Mouse (Mus musculus) right cerebral cortex, adult 18-20 months (tissue): ENCODE results near the gene Kbtbd6.
"Not testable (repeated sequence)": the region's sequence is repeated elsewhere in the genome, so short reads cannot be mapped to it uniquely, and the experiment has no call there.

Experiments
- DNase-seq: peaks from one replicate; pipeline ENCODE4 v3.0.0; 2022; ENCODE audit warnings: mixed read lengths

Gene Kbtbd6

DNA sequence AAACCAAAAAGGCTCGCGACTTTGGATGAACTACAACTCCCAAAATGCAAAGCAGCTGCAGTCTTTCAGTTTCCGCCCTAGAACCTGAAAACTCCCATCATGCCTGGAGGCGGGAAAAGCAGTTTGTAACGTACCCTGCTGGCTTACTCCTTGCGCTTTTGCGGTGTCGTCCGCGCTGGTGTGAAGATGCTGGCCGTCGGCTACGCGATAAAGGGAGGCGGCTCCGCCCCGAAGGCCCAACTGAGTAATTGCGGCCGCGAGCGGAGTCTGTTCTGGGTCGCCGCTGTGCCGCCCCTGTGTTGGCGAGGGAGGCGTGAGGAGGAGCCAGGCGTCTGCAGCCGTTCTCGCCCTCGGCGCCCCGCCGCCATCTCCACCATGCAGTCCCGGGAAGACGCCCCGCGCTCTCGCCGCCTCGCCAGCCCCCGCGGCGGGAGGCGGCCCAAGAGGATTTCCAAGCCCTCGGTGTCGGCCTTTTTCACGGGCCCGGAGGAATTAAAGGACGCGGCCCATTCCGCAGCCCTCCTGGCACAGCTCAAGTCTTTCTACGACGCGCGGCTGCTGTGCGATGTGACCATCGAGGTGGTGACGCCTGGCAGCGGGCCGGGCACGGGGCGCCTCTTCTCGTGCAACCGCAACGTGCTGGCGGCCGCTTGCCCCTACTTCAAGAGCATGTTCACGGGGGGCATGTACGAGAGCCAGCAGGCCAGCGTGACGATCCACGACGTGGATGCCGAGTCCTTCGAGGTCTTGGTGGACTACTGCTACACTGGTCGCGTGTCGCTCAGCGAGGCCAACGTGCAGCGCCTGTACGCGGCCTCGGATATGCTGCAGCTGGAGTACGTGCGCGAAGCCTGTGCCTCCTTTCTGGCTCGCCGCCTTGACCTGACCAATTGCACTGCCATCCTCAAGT, at the start of gene Kbtbd6:
Gene Kbtbd6 (plus strand): TSS at position 155 of the 910 bp plus-strand sequence.
- peak; percentile 82 for DNase-seq

DNA sequence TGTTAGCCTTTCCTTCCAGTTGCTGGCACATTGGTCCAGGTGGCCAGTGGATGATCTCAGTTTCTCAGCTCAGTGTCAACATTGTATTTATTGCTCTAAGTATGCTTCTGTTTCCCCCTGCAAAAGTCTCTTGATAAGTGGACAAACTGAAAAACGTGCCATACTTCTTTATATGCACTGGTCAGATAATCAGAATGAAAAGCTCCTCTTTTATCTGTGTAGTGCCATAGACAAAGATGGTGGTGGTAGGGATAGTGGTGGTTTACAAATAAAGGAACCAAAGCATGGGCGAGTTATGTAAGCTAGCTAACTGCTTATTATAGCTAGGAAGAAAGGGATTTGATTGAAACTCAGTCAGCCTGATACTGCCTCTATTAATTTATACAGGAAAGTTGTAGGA, 44.0 kb upstream of the Kbtbd6 start:
- no peak for DNase-seq

DNA sequence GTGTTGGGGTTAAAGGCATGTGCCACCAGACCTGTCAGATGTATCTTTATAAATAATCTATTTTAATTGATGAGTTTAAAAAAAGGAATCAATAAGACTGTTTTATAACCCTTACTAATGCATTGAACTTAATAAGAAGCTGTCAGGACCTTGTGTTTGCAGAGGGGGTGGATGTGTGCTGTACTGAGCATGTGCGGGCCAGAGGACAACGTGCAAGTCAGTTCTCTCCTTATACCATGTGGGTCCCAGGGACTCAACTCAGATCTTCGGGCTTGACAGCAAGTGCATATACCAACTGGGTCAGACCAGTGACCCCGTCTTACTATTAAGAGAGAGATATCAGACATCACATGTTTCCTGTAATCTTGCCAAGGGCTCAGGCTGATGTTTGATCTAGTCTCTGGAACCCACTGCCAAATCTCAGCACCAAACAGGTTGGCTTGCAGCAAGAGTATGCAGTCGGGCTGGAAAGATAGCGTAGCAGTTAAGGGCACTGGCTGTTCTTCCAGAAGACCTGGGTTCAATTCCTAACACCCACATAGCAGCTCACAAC, 42.3 kb upstream of the Kbtbd6 start:
- DNase-seq, result no peak

DNA sequence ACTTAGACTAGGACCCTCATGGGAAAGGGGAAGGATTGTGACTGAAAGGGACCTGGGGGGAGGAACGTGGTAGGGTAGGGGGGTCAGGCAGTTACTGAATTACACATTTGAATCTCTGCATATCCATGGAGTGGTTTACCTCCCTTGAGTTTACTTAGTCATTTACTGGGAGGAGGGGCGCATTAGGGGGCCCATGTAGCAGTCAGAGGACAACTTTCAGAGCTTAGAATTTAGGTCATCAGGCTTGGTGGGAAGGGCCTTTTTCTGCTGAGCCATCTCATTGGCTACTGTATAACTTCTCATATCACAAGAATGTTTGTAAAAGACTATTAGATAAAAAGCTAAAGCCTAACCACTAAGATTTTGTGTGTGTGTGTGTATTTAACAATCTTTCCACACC, 41.0 kb upstream of the Kbtbd6 start:
- no peak for DNase-seq

DNA sequence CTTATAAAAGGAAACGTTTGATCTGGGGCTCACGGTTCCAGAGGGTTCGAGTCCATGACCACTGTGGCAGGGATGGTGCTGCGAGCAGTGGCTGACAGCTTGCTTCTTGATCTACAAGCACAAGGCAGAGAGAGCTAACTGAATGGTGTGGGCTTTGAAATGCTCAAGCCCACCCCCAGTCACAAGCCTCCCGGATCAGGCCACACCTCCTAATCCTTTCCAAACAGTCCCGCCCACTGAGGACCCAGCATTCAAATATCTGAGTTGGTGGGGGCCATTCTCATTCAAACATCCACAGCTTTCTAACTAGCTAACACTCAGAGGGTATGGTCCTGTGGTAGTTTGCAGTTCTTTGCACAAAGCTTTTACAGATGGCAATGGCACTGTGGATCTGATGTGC, 38.5 kb upstream of the Kbtbd6 start:
- no peak for DNase-seq

DNA sequence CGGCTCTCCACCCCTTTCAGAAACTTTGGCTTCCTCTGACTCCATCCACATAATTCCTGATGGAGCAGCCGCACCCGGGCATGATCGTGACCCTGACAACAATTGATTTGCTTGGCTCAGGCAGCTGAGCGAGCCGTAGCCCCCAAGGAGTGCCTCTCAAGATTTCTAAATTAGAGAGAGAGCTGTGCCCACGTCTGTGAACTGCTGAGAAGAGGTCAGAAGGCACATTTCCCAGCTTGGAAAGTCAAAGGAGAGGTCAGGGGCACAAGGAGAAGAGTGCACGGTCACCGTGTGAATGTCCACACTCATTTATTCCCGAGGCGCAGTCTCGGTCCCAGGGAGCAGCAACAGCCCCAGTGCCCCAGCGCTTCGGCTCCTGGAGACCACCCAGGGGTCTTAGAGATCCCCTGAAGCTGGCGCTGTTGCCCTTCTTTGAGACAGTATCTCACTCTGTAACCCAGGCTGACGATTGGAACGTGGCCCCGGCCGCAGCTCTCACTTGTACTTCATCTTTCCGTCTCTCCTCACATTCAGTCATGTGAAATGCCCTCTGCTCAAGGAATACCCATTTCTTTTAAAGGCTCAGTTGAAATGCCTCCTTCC, 31.5 kb upstream of the Kbtbd6 start:
- DNase-seq, result no peak

DNA sequence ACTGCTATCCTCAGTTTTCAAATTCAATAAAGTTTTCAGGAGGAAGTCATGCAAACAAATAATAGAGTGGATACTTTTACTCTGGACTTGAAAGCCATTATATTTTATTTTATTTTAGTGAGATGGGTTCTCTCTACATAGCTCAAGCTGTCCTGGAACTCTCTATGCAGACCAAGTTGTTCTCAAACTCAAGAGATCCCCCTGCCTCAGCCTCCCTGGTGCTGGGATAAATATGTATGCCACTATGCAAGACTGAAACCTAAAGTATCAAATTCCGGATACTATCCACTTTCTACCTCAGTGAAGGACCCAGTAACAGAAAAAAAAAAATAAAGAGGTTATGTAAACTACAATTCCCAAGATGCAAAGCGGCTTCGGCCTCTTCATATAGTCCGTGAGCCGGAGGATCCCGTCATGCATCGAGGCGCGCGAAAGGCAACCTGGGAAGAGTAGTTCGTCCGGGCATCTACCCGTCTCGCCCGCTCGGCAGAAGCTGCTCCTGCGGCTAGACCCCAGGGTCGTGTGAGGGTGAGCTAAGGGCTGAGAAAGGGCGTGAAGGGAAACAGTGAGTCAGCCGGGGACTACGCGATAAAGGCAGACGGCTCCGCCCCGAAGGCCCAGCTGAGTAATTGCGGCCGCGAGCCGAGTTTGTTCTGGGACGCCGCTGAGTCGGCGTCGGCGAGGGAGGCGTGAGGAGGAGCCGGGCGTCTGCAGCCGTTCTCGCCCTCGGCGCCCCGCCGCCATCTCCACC, 25.5 kb upstream of the Kbtbd6 start, which contains the start of gene Kbtbd7:
Gene Kbtbd7 (plus strand): TSS at position 533 of the 751 bp plus-strand sequence.
- DNase-seq, result peak; percentile 95

DNA sequence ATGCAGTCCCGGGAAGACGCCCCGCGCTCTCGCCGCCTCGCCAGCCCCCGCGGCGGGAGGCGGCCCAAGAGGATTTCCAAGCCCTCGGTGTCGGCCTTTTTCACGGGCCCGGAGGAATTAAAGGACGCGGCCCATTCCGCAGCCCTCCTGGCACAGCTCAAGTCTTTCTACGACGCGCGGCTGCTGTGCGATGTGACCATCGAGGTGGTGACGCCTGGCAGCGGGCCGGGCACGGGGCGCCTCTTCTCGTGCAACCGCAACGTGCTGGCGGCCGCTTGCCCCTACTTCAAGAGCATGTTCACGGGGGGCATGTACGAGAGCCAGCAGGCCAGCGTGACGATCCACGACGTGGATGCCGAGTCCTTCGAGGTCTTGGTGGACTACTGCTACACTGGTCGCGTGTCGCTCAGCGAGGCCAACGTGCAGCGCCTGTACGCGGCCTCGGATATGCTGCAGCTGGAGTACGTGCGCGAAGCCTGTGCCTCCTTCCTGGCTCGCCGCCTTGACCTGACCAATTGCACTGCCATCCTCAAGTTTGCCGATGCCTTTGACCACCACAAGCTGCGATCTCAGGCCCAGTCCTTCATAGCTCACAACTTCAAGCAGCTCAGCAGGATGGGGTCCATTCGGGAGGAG, 24.8 kb upstream of the Kbtbd6 start:
- DNase-seq, result not testable (repeated sequence)

DNA sequence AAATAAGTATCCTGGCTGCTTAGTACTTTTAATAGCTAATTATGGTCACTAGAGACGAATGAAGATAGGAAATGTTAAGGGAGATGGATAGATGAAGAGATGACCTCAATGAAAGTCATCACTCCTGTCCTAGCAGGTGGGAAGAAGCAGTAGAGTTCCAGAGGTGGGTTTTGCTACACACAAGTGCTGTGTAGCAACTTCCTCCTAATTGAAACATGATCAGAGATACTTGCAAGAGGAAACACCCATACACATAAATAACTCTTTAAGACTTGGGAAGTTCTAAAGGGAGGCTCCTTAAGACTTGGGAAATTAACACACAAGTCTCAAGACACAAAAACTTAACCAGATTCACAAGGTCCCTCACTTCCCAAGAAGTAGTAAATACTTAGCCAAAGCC, 17.6 kb upstream of the Kbtbd6 start:
- DNase-seq, result no peak

DNA sequence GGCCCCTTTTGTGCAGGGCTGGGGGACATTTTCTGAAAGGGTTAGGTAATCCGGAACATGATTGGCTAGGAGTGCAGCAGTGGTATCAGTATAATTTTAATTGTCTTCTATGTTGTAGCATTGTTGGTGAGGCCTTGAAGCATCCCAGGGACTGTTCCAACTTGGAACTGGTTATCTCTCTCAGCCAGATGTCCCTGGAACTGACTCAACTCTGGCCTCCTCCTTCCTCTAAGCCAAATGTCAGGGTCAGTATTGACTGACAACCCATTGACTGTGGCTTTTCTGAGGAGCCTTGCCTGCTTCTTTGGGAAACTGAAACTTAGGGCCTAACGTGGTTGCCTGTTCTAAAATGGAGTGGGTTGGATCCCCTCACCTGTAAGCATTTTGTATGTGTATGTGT, 11.0 kb upstream of the Kbtbd6 start:
- DNase-seq, result no peak

DNA sequence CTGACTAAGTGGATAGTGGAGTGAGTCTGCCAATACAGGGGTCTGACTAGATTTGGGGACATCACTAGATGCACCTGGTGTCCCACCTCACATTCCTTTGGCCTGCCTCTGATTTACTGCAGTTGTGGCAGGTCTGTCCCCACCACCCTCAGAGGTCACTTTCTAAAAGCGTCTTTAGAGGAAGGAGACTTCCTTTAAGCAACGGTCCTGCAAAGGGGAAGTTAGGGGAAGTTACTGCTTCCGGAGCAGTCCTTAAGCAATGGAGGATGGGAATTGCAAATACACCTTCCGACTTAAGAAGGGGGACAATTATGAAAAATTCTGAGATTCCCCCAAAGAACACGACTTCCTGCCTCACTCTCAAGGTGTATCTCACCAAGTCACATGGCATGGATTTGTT, 10.2 kb upstream of the Kbtbd6 start:
- no peak for DNase-seq

DNA sequence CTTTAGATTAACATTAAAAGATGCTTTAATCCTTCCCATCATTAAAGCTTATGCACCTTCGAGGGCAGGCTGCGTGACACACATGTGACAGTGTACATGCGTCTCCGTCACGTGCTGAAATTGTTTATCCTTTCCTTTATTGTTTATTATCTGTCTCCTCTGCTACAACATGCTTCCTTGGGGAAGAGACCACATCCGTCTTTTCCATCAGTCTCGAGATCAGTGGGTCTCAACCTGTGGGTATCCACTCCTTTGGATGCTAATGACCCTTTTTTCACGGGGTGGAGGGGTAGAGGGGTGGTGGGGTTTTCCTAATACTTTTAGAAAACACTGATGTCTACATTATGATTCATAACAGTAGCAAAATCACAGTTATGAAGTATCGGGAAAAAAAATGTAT, 7.0 kb upstream of the Kbtbd6 start:
- DNase-seq, result no peak

DNA sequence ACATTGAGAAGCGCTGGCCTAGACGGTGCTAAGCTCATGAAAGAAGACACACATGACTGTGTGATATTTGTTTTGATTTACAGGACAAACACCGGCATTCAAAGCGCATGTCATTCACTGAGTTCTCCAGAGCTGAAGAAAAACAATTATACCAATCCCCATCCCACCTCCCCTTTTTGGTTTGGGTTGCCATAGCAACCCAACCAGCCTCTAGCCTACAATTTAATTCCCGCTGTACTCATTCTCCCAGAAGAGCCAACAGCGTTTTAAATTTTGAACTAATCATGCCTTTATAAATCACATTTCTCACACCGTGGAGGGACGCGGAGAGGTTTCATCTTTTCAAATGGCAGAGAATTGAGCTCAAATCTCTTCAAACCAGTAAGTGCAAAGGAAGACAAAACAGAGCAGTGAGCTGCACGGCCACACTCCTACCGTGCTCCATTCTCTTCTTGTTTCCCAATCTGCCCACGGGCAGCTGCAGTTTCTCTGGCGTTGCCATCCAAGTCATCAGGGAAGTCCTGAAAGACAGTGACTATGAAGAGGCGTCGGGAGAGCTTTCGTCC, 6.5 kb upstream of the Kbtbd6 start:
- DNase-seq, result peak; percentile 25

DNA sequence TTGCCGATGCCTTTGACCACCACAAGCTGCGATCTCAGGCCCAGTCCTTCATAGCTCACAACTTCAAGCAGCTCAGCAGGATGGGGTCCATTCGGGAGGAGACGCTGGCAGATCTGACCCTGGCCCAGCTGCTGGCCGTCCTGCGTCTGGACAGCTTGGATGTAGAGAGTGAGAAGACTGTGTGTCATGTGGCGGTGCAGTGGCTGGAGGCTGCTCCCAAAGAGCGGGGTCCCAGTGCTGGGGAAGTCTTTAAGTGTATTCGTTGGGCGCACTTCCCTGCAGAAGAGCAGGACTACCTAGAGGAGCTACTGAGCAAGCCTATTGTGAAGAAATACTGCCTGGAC, 928 bp downstream of the Kbtbd6 start:
- DNase-seq, result not testable (repeated sequence)

DNA sequence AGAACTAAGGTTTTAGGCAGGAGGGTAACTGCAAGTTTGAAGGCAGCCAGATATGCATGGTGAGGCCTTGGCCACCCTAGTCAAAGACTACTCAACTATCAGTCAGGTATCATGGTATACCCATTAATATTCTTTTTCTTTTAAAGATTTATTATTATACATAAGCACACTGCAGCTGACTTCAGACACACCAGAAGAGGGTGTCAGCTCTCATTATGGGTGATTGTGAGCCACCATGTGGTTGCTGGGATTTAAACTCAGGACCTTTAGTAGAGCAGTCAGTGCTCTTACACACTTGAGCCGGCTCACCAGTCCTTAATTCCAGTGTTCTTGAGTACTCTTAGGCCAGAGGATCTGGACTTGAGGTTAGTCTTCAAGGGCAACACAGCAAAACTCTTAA, 8.8 kb downstream of the Kbtbd6 start:
- DNase-seq, result no peak

DNA sequence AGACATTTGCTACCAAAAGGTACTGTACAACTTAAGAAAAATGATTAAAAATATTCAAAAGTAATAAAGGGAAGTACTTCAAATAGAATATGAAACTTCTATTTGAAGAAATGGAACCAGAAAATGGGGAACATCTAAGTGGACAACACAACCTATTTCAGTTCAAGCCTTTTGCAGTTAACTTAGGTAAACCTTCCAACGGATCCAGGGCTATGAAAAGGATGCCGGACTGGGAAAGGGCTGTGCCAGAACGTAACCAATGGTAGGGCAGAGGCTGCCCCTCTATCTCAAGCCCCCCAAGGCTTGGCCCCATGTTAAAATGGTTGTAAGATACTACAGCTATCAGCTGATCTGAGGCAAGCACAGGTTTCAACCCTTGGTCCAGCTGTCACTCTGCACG, 9.4 kb downstream of the Kbtbd6 start:
- DNase-seq, result no peak

DNA sequence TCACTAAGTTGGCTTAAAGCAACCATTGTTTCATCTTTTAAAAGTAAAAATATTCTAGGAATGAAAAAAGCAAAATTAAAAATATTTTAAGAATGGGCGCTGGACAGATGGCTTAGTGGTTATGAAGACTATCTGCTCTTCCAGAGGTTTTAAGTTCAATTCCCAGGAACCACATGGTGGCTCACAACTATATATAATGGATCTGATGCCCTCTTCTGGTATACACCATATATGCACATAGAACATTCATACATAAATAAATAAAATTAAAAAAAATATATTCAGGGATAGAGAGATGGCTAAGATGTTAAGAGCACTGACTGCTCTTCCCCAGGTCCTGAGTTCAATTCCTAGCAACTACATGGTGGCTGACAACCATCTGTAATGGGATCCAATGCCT, 14.0 kb downstream of the Kbtbd6 start:
- DNase-seq, result no peak

DNA sequence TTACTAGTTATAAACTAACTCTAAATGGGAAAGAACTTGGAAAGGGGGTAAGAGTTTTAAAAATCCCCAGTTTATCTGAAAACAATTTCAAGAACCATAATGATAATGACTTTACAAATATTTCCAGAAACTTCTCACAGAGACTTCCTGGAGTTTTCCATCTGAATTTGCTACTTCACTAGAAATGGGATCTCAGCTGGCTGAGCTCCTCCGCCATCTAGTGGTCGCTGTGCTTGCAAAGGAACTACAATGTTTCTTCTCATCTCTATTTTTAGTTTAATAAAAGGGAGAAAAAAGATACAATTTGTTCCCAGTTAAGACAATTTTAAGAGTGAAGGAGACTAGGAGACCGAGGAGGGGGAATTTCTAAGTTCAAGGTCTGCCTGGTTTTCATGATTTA, 16.0 kb downstream of the Kbtbd6 start:
- peak; percentile 59 for DNase-seq

DNA sequence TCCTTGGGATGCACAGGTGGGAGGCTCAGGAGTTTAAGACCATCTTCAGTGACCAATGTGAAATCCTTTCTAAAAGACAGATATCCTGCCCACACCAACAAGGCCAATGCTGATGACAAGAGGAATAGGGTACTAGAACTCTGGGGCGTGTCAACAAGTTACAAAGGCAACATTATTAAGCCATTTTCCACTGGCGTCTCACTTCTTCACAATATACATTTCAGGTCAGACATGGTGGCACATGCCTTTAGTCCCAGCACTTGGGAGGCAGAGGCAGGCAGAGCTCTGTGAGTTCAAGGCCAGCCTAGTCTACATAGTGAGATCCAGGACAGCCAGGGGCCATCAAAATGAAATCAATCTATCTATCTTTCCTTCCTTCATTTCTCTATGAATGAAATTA, 21.7 kb downstream of the Kbtbd6 start:
- DNase-seq, result no peak

DNA sequence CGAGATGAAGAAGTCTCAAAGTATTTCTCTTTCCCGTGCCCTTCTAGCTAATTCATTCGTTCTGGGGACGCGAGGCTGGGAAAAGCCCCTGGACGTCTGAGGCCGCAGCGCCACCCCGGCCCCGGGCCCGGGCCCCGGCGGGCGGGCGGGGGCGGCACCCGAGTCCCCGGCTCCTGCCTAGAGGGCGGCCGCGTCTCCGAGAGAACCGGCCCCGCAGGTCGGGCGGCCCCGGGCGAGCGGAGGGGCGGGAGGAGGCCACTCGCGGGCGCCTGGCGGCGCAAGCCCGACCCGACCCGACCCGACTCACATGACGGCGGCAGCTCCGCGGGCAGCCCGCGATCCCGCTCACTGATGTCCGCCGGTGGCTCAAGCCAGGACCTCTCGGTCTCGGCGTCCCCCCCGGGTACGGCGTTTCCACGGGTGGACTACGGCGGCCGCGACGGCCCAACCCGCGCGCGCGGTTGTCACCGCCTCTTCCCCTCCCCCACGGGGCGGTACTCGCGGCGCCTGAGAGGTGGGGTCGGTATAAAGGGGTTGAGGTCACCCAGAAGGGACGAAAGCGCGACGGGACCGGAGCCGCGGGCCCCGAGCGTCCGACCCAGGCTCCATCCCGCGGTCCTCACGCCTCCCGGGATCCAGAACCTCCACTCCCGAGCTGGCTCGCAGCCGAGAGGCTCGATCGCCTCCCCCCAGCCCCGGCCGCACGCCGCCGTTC, 29.1 kb downstream of the Kbtbd6 start, which contains the start of gene Elf1:
Gene Elf1 (plus strand): TSS at position 571 of the 715 bp plus-strand sequence.
- DNase-seq, result peak; percentile 96

DNA sequence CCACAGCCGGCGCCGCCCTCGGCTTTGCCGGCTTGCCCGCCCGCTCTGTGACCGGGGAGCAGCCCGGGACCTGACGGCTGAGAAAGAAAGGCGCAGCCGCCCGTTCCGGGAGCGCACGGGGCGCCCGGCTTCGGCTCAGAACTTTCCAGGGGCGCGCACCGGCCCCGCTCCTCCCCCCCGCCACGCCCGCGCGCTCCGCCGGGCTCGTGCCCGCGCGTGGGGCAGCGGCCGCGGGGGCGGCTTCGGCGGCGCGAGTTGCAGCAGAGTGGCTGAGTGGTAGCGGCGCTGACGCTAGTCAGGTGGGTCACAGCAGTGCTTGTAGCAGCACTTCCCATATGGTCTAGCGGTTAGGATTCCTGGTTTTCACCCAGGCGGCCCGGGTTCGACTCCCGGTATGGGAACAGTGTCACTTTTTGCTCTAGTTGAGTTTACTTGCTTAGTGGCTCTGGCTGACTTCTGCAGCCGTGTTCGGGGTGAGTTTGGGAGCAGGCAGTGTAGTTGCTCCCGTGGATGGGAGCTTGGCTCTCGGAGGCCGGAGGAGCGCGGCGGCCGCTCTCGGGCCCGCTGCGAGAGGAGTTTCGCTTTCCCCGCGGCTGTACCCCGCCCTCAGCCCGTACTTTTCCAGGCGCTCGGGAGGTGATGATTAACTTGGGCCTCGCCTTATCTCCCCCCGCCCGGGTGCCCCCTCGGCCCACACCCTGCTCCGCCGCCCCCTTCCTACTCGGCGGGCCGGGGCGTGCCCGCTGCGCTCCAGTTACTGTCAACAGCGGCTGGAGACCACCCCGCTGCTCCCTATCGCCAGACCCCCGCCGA, 29.9 kb downstream of the Kbtbd6 start, which contains the start of gene Wbp4:
Gene Wbp4 (minus strand): TSS at position 182 of the 813 bp plus-strand sequence.
- DNase-seq, result peak; percentile 95
